Mouse (Mus musculus) effector memory CD4-positive, alpha-beta T cell, adult 5 months (primary cell): ENCODE results near the gene Slc35f2. TPM values are rescaled to one million over a fixed set of nuclear protein-coding genes. Genes with fewer than 3 reads are reported as not detected.

Experiments used
- polyA plus RNA-seq: library from polyadenylated mRNA; unstranded; fragments of 100-300 nt; shearing (Covaris generic); gene quantifications from one replicate; pipeline ENCODE4 v1.2.1, GENCODE M21; 2017

Gene Slc35f2
- polyA plus RNA-seq, result 16.5 TPM

DNA sequence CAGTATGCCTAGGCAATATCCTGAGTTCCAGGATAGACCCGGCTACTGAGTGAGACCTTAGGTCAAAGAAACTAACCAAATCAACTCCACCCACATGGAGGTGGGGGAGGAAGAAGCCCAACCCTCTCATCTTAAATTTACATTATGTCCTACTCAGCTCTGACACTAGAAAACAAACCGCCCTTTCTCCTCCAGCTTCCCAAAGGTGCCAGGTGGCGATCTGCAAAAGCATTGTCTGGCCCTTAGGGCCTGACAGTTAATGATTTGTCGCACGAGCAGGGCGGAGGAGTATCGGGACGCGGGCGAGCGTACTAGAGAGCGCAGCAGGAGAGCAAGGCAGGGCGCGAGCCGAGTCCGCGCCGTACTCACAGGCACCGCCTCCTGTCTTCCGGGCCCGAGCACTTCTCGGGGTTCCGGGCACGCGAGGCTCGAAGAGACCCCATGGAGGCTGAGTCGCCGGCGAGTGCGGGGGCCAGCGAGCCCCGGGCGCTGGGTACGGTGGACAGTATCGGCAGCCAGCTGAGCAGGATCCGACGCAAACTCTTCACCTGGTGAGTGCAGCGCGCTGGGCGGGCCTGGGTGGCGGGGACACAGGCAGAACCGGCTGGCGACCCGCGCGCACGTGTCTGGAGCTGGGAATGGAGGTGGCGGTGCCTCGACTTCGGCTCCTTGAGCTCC, at the start of gene Slc35f2:
Gene Slc35f2, plus strand, starts transcription at position 195 of the 678 bp plus-strand sequence.

GRCm38 (mm10) chr9:53849864-53850263, 78.5 kb downstream of the Slc35f2 start, which contains the start of gene Sln:
TSS of gene Sln (plus strand) at chr9:53850164.

Other genes starting within 250 kb of the Slc35f2 start
- 22.6 TPM for gene Atm, start 234.8 kb upstream of the Slc35f2 start, polyA plus RNA-seq
- 19.3 TPM for gene Npat, start 234.5 kb upstream of the Slc35f2 start, polyA plus RNA-seq
- 50.9 TPM for gene Acat1, start 161.2 kb upstream of the Slc35f2 start, polyA plus RNA-seq
- 27.3 TPM for gene Cul5, start 101.5 kb upstream of the Slc35f2 start, polyA plus RNA-seq
- gene Rab39, start 65.3 kb upstream of the Slc35f2 start, polyA plus RNA-seq, result not detected
- not detected for gene Sln, start 78.6 kb downstream of the Slc35f2 start, polyA plus RNA-seq
- gene Elmod1, start 203.8 kb downstream of the Slc35f2 start, polyA plus RNA-seq, result not detected